Mouse (Mus musculus): Measurements from ENCODE around the gene Tma16. TPM values are rescaled to one million over a fixed set of nuclear protein-coding genes. Genes with fewer than 3 reads are reported as not detected.

Gene Tma16
- polyA plus RNA-seq (2021; fragmentation: Nextera tagmentation) = 4.1 and 4.2 TPM in 2 replicates
- long read RNA-seq, experiment 1, full-length matches to known transcripts = 7 of 8 reads
- long read RNA-seq, experiment 1, partial matches to known transcripts = 0 of 8 reads
- long read RNA-seq, experiment 1, other reads (novel, unspliced or antisense) = 1 of 8 reads
- long read RNA-seq, experiment 2, full-length matches to known transcripts = 18 of 22 reads
- long read RNA-seq, experiment 2, partial matches to known transcripts = 0 of 22 reads
- long read RNA-seq, experiment 2, other reads (novel, unspliced or antisense) = 4 of 22 reads

GRCm38 (mm10) chr8:66486084-66486763, at the start of gene Tma16:
TSS of gene Tma16 (minus strand) at chr8:66486530.

GRCm38 (mm10) chr8:66511537-66511936, 25.2 kb upstream of the Tma16 start, which contains the start of gene Tktl2:
TSS of gene Tktl2 (plus strand) at chr8:66511756.

Other genes starting within 250 kb of the Tma16 start
- gene Tktl2, start 25.2 kb upstream of the Tma16 start, polyA plus RNA-seq (2021; fragmentation: Nextera tagmentation) = 0.05 TPM in 1 of 2 replicates, not detected in the other
- gene Npy5r, start 201.6 kb upstream of the Tma16 start, polyA plus RNA-seq (2021; fragmentation: Nextera tagmentation) = 7.5 and 8.5 TPM in 2 replicates
- 10.9 and 11.4 TPM in 2 replicates for gene Npy1r, start 210.7 kb upstream of the Tma16 start, polyA plus RNA-seq (2021; fragmentation: Nextera tagmentation)